Mouse (Mus musculus) frontal cortex, adult (tissue): ENCODE measurements around the gene Snx21.
A peak's percentile ranks its signal among the peaks of the same experiment; 100 is the strongest.
"Not testable (repeated sequence)": the region's sequence is repeated elsewhere in the genome, so short reads cannot be mapped to it uniquely, and the experiment has no call there.

ENCODE experiments used
- ATAC-seq: cut with Nextera tagmentation; 2 replicates; pipeline ENCODE4 v1.9.2; 2017; ENCODE audit warnings: mild to moderate bottlenecking, moderate library complexity, mixed read lengths; ENCODE audit not compliant: low TSS enrichment

Snx21 gene

GRCm38 (mm10) chr2:164793772-164794171, 8.1 kb downstream of the Snx21 start:
- no peak for ATAC-seq

- peak; percentile 55 for ATAC-seq
Measured at GRCm38 (mm10) chr2:164794293-164794692, 8.7 kb downstream of the Snx21 start.

- no peak for ATAC-seq
Measured at GRCm38 (mm10) chr2:164795868-164796267, 10.2 kb downstream of the Snx21 start.

- ATAC-seq = not testable (repeated sequence)
Measured at GRCm38 (mm10) chr2:164798554-164798953, 12.9 kb downstream of the Snx21 start.

GRCm38 (mm10) chr2:164800252-164801004, 14.8 kb downstream of the Snx21 start:
- no peak for ATAC-seq

- no peak for ATAC-seq
Measured at GRCm38 (mm10) chr2:164803201-164803920, 17.7 kb downstream of the Snx21 start.

GRCm38 (mm10) chr2:164803921-164804313, 18.3 kb downstream of the Snx21 start:
- ATAC-seq = no peak

GRCm38 (mm10) chr2:164804533-164805331, 19.1 kb downstream of the Snx21 start, which contains the start of the genes Acot8 and Zswim3:
Gene Acot8, minus strand, starts transcription at chr2:164804882.
Gene Zswim3, plus strand, starts transcription at chr2:164805098.
- peak; percentile 97 for ATAC-seq

- peak; percentile 33 for ATAC-seq
Measured at GRCm38 (mm10) chr2:164805332-164805718, 19.7 kb downstream of the Snx21 start.

- ATAC-seq = no peak
Measured at GRCm38 (mm10) chr2:164806614-164807013, 21.0 kb downstream of the Snx21 start.

- ATAC-seq = no peak
Measured at GRCm38 (mm10) chr2:164813557-164813956, 27.9 kb downstream of the Snx21 start.

GRCm38 (mm10) chr2:164815348-164815747, 29.7 kb downstream of the Snx21 start:
- ATAC-seq = no peak

- no peak for ATAC-seq
Measured at GRCm38 (mm10) chr2:164815821-164816220, 30.2 kb downstream of the Snx21 start.

- ATAC-seq = no peak
Measured at GRCm38 (mm10) chr2:164817206-164817605, 31.6 kb downstream of the Snx21 start.

GRCm38 (mm10) chr2:164817703-164818102, 32.1 kb downstream of the Snx21 start:
- ATAC-seq = no peak

- ATAC-seq = 0 out of 2 replicates have a peak, but pooled peaks have one; percentile 14
Measured at GRCm38 (mm10) chr2:164821060-164821459, 35.4 kb downstream of the Snx21 start.

- ATAC-seq = peak; percentile 95
Measured at GRCm38 (mm10) chr2:164822636-164823165, 37.1 kb downstream of the Snx21 start, which contains the start of gene Zswim1. Gene Zswim1, plus strand, starts transcription at chr2:164822686.

- ATAC-seq = peak; percentile 58
Measured at GRCm38 (mm10) chr2:164823181-164823585, 37.6 kb downstream of the Snx21 start.

- no peak for ATAC-seq
Measured at GRCm38 (mm10) chr2:164823969-164824368, 38.3 kb downstream of the Snx21 start.

- no peak for ATAC-seq
Measured at GRCm38 (mm10) chr2:164825521-164825920, 39.9 kb downstream of the Snx21 start.

GRCm38 (mm10) chr2:164827146-164827850, 41.7 kb downstream of the Snx21 start:
- no peak for ATAC-seq
